Mouse (Mus musculus): ENCODE measurements around the gene Slc7a6os.
A peak's percentile ranks its signal among the peaks of the same experiment; 100 is the strongest.

- TF ChIP-seq CTCF (IDR thresholded peaks at IDR 0.05; ENCODE audit: low read depth, low read length) (no peak), POLR2AphosphoS5 (IDR thresholded peaks at IDR 0.05; ENCODE audit: insufficient replicate concordance, low read depth, low read length) (no peak), GATA1 (IDR thresholded peaks at IDR 0.05; ENCODE audit: borderline replicate concordance, low read length) (no peak), TAL1 (conservative IDR thresholded peaks at IDR 0.05; ENCODE audit: low read depth, low read length) (peak; percentile 83)
These were observed 17.6 kb downstream of the Slc7a6os start for GRCm38 (mm10) chr8:106193162-106193561.
